Mouse (Mus musculus) midbrain, embryonic 15.5 days (tissue): ENCODE measurements around the gene Armh2. TPM values are rescaled to one million over a fixed set of nuclear protein-coding genes. Genes with fewer than 3 reads are reported as not detected.

Source experiments
- ATAC-seq: fragments of 200-750 bp; cut with Nextera tagmentation; replicated peaks from 2 replicates; pipeline ENCODE4 v1.8.0; 2017; ENCODE audit warnings: moderate TSS enrichment
- H3K27ac ChIP-seq: fragments of 300-500 bp; sonication (generic); 2 replicates; pipeline ENCODE4 v1.5.1; 2015; ENCODE audit warnings: mild to moderate bottlenecking, inconsistent platforms
- H3K27me3 ChIP-seq: fragments of 300-500 bp; sonication (generic); replicated peaks from 2 replicates; pipeline ENCODE4 v1.6.1; 2015; ENCODE audit warnings: inconsistent platforms
- H3K36me3 ChIP-seq: fragments of 300-500 bp; sonication (generic); replicated peaks from 2 replicates; pipeline ENCODE4 v1.6.1; 2015; ENCODE audit warnings: inconsistent platforms
- H3K4me1 ChIP-seq: fragments of 300-500 bp; sonication (generic); 2 replicates; pipeline ENCODE4 v1.6.1; 2015; ENCODE audit warnings: inconsistent platforms
- H3K4me2 ChIP-seq: fragments of 300-500 bp; sonication (generic); 2 replicates; pipeline ENCODE4 v1.6.1; 2015; ENCODE audit warnings: inconsistent platforms, mild to moderate bottlenecking, moderate library complexity
- H3K4me3 ChIP-seq: fragments of 300-500 bp; sonication (generic); 2 replicates; pipeline ENCODE4 v1.5.1; 2015; ENCODE audit warnings: mild to moderate bottlenecking, inconsistent platforms
- H3K9ac ChIP-seq: fragments of 300-500 bp; sonication (generic); 2 replicates; pipeline ENCODE4 v1.6.1; 2015; ENCODE audit warnings: mild to moderate bottlenecking, inconsistent platforms
- H3K9me3 ChIP-seq: fragments of 300-500 bp; sonication (generic); 2 replicates; pipeline ENCODE4 v1.6.1; 2016; ENCODE audit warnings: inconsistent platforms
- WGBS: fragments of 180-500 bp; shearing (Covaris S2); methylation state at CpG from one replicate; pipeline ENCODE4 v1.1.7; 2015; ENCODE audit warnings: mixed read lengths; 5-methylcytosine and 5-hydroxymethylcytosine counted together
- polyA plus RNA-seq: library from polyadenylated mRNA; unstranded; fragments of >200 nt; fragmentation: Nextera tagmentation; extraction: Ambion mirVana; gene quantifications from 2 replicates; pipeline ENCODE4 v1.2.1, GENCODE M21; 2015

Armh2 gene
- polyA plus RNA-seq, 1 experiment from 2014 or later = 0.19 TPM

DNA sequence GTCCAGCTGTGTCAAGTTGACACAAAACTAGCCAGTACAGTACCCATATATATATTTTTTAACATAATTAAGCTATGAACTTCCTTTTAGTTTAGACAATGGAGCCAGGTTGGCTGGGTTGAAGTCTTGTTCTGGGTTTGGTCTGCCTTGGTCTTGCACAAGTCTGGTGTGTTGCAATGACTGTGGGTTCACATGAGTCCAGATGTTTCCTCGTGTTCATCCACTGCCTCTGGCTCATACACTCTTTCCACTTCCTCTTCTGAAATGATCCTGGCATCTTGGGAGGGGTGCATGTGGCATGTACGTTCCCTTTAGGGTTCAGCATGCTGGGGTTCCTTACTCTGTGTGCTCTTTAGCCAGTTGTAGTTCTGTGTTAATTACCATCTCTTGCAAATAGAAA is 50.3 kb downstream of the Armh2 start:
- H3K4me3 ChIP-seq = no peak overlapping the region
- ATAC-seq = no peak
- H3K27ac ChIP-seq = no peak overlapping the region
- 76% methylated on average over 2 of the region's 2 CpGs for WGBS
- H3K4me1 ChIP-seq = no peaks in the 10 kb centered on the region
- H3K36me3 ChIP-seq = no peaks in the 10 kb centered on the region
- H3K9ac ChIP-seq = no peak overlapping the region
- H3K4me2 ChIP-seq = no peak overlapping the region
- no peaks in the 10 kb centered on the region for H3K27me3 ChIP-seq
- no peaks in the 10 kb centered on the region for H3K9me3 ChIP-seq

DNA sequence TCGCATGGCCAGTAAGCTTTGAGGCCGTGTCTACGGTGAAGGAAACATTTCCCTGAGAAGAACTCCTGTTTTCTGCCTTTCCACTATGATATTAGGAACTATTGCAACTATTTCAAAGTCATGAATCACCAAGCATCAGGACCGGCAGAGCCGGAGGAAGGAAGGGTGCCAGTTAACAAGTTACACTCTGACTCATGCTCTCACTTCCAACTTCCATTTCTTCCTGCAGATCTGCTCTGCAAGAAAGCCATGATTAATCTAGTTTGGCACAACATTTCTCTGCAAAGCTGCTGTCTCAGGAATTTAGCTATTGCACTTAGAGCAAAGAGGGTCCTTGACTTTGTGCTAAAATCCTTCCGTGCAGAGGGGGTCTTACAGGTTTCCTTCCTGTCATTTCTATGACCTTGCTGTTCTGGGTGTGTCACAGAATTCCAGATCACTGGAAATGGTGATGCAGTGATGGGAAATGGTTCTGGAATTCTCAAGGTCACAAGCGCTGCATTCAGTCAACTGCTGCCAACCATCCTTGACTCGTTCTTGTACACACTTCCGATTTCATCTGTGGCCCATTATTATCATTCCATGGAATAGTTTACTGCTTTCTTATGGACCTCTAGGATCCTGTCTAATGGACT is 51.5 kb downstream of the Armh2 start:
- WGBS = 91% methylated on average over 9 of the region's 9 CpGs
- H3K9ac ChIP-seq = no peak overlapping the region
- H3K4me1 ChIP-seq = no peaks in the 10 kb centered on the region
- no peaks in the 10 kb centered on the region for H3K36me3 ChIP-seq
- H3K27ac ChIP-seq = no peak overlapping the region
- no peak overlapping the region for H3K4me2 ChIP-seq
- H3K9me3 ChIP-seq = no peaks in the 10 kb centered on the region
- H3K27me3 ChIP-seq = no peaks in the 10 kb centered on the region
- no peak for ATAC-seq
- no peak overlapping the region for H3K4me3 ChIP-seq

Other genes with a start within 250 kb of the Armh2 start
- 32.3 and 34.0 TPM in 2 replicates for gene Ripor2, start 159.0 kb upstream of the Armh2 start, polyA plus RNA-seq
- 14.6 and 17.2 TPM in 2 replicates for gene Gmnn, start 20.7 kb downstream of the Armh2 start, polyA plus RNA-seq
- 24.2 and 25.0 TPM in 2 replicates for gene BC005537, start 60.4 kb downstream of the Armh2 start, polyA plus RNA-seq
- gene Acot13, start 90.3 kb downstream of the Armh2 start, polyA plus RNA-seq = 43.5 and 49.2 TPM in 2 replicates
- gene Tdp2, start 90.4 kb downstream of the Armh2 start, polyA plus RNA-seq = 28.7 and 33.2 TPM in 2 replicates
- 5.9 and 7.8 TPM in 2 replicates for gene D130043K22Rik, start 103.9 kb downstream of the Armh2 start, polyA plus RNA-seq
- gene Aldh5a1, start 196.4 kb downstream of the Armh2 start, polyA plus RNA-seq = 12.5 and 12.6 TPM in 2 replicates
- gene Gpld1, start 201.9 kb downstream of the Armh2 start, polyA plus RNA-seq = 2.0 and 3.0 TPM in 2 replicates